Mouse (Mus musculus) layer of hippocampus, adult 9-10 months (tissue): ENCODE measurements around the gene Ankrd54.
A peak's percentile ranks its signal among the peaks of the same experiment; 100 is the strongest.
"Not testable (repeated sequence)": the region's sequence is repeated elsewhere in the genome, so short reads cannot be mapped to it uniquely, and the experiment has no call there.

Experiments used
- DNase-seq: peaks from one replicate; pipeline ENCODE4 v3.0.0; 2022; ENCODE audit warnings: low spot score

Gene Ankrd54

GRCm38 (mm10) chr15:79042721-79043491, 19.8 kb downstream of the Ankrd54 start:
- no peak for DNase-seq

DNA sequence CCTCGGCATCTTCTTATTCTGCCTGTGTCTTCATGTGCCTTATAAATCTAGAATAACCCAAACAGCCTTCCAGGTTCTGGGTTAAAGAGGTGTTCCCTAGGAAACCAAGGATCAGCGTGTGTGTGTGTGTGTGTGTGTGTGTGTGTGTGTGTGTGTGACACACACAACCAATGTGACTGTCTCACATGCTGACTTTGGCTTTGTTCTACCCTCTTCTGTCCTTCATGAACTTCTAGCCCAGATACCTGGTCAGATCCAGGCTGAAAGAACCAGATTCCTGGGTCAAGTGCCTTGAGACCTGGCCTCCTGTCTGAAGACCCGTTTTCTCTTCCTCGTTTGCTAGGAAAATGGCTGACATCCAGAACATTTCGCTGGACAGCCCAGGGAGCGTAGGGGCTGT, 21.1 kb downstream of the Ankrd54 start, which contains the start of gene Galr3:
Gene Galr3, plus strand, starts transcription at position 301 of the 400 bp plus-strand sequence.
- no peak for DNase-seq

GRCm38 (mm10) chr15:79040501-79041416, 21.9 kb downstream of the Ankrd54 start:
- DNase-seq = no peak

- no peak for DNase-seq
Observed at GRCm38 (mm10) chr15:79038853-79039252, 23.8 kb downstream of the Ankrd54 start.

DNA sequence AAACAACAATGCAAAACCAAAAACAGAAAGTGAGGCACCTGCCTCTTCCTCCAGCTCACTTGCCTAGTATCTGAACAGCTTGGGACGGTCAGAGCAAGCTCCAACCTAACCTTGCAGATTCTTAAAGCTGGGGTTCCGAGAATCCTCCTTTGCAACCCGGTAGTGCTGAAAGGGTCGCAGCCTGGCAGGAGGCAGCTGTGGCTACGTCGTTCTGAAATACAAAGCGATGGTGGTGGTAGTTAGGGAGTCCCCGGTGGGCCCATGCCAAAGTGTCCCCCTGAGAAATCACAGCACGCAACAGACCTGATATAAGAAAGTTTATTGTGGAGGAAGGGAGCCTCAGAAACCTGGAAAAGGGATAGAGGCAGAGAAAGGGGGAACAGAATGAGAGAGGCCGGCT, 24.4 kb downstream of the Ankrd54 start:
- no peak for DNase-seq

DNA sequence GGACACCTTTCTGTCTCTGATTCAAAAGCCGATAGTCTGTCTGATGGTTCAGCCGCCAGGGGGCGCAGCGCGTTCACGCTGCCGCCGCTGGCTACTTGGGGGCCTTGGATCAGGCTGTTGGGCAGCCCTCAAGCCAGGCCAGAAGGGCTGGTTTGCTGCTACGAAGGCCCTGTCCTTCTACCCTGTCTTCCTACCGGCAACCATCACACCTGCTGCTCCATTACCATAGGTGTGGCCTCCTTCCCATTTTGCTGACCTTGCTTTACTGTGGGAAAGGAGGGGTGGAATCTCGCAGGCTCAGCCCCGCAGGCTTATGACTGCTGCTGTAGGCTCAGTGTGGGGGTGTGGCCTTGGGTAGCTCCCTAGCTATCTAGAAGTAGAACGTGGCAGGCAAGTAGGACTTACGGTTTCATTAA, 24.8 kb downstream of the Ankrd54 start:
- DNase-seq = no peak

DNA sequence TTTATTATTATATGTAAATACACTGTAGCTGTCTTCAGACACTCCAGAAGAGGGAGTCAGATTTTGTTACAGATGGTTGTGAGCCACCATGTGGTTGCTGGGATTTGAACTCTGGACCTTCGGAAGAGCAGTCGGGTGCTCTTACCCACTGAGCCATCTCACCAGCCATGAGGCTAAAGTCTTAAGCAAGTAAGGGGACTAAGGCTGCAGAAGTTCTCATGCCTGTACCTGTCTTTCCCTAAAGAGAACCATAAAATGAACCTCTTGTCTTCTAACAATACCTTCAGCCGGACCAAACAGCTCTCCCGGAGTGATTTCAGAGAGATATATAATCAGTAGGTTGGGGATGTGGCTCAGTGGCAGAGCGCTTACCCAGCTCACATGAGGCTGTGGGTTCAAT, 30.8 kb downstream of the Ankrd54 start:
- not testable (repeated sequence) for DNase-seq

DNA sequence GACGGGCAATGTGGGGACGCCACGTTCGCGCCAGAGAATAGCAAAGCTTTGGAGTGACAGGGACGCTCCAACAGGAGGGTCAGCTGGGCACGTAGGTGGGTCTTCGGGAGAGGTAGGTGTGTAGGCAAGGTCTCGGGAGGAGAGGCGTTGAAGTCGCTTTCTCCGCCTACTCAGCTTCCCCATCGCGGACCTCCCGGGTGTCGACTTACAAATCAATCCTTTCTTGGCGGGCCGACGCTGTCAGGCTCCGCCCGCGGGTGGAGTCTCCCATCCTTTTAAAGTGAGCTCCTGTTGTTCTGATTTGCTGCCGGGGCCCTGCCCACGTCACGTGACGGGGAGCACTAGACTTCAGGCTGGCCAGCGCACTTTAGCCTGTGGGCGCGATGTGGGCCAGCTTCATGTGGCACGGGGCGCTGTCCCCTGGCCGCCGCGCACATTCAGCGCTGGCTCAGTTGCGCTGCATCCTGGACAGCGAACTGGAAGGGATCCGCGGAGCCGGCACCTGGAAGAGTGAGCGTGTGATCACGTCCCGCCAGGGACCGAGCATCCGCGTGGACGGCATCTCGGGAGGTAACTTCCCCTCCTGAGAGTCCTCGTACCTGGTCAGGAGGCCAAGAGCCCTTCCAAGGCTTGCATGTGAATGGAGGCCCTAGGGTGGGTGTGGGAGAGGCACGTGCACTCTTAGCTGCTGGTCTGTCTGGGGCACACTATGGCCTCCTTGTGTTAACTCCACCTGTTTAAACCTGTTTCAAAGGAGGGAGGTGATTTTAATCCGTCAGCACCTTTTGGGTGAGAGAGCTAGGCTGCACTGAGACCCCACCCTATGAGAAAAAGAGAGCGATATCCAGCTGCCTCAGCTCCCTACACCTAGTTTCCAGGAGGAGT, 31.9 kb downstream of the Ankrd54 start:
- peak; percentile 59 for DNase-seq

DNA sequence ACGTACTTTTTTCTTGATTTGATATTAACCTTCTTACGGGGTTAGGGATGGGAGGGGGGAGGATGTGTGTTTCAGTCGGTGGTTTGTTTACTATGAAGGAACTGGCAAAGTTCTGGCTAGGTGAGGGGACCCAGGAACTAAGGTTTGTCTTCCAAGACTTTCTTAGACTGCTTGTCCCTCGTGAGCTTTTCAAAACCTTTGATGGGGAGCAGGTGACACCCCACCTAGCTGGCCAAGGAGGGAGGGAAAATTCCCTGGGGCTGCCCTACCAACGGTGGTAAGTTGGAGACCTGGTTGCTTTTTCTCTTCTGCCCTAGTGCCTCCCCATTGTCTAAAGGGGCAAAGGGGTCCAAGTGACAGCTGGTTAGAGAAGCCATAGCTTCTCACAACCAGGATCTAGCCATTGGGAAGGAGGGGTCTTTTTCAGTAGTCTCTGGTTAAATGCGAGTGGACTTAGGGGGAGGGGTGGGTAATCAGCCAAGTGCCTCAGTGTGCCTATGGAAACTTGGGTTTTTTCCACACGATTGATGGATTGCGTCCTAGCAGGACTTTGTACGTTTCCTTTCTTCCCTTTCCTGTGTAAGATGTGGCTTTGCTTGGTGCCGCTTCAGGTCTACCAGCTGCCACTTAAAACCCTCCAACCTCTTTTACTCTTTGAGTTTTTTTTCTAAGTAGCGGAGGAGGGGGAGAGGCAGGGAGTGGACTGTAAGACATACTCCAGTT, 33.0 kb downstream of the Ankrd54 start:
- DNase-seq = no peak

- no peak for DNase-seq
Observed at GRCm38 (mm10) chr15:79028823-79029484, 33.7 kb downstream of the Ankrd54 start.

- DNase-seq = peak; percentile 67
Observed at GRCm38 (mm10) chr15:79028237-79028738, 34.4 kb downstream of the Ankrd54 start, which contains the start of gene H1f0. Gene H1f0 (plus strand): TSS chr15:79028450.

DNA sequence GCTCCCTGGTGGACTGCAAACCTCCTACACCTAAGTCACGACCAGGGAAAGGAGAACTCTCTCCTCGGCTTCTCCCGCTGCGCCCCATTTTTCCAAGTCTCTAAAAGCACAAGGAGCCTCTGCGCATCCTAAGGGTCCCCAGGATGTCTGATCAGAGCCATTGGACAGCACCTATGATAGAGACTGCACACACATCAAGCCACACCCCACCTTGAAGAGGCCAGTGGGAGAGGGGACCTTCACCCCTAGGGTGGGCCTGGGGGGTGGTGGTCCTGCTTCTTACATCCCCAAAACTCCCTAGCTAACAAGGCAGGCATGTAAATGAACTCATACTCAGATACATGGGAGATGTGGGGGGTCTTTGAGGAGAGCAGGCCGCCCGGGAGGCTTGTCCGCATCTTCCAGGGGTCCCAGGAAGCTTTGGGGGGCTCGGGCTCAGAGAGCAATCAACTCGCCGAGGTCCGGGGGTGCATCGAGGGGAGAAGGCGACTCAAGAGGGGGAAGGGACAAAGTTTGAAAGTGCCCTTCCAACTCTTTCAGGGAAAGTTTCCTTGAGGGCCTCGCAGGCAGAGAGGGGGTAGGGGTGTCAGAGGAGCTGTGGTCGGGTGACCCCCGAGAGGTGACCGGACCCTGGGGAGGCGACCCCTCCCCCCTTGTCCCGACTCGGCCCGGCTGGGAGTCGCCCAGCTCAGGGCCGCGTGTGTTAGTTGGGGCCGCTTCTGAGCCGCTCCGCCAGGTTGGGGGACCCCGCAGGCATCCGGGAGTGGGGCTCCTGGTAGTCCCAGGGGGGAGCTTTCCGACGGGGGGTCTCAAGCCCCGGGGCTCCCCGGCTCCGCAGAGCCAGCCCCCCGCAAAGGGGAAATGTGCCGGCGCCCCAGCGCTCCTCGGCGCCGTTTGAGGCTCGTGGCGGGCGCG, 35.1 kb downstream of the Ankrd54 start:
- no peak for DNase-seq

DNA sequence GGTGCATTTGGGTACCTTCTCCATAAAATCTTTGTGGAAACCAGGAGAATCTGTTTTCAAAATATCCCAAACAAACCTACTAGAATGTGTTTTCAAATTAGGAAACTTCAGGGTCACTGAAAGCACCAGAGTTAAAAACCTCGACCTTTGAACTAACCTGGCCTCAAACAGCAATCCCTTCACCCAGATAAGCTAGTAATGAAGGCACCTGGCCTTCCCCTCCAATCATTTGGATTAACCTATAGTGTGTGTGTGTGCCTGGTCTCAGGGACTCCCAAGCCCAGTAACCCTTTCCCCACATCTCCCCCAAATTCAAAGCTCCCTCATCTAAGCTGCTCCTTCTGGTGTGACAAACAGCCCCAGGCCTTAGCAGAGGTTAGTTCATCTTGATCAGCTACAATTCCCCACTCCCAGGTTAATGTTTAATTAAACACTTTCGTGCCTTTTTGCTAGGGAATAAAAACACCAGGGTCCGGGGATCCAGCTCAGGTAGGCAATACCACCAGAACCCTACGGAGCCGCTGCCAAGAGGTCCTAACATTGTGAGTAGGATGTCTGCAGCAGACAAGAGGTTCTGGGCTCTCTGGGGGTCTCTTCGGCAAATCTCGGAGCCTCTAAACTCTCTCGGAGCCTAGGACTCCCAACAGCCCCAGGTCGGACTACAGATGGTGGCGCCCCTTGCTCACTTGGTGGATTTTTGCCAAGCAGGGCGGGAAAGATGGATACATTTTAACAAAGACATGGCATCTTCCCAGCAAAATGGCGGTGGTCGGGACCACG, 36.0 kb downstream of the Ankrd54 start:
- DNase-seq = no peak

DNA sequence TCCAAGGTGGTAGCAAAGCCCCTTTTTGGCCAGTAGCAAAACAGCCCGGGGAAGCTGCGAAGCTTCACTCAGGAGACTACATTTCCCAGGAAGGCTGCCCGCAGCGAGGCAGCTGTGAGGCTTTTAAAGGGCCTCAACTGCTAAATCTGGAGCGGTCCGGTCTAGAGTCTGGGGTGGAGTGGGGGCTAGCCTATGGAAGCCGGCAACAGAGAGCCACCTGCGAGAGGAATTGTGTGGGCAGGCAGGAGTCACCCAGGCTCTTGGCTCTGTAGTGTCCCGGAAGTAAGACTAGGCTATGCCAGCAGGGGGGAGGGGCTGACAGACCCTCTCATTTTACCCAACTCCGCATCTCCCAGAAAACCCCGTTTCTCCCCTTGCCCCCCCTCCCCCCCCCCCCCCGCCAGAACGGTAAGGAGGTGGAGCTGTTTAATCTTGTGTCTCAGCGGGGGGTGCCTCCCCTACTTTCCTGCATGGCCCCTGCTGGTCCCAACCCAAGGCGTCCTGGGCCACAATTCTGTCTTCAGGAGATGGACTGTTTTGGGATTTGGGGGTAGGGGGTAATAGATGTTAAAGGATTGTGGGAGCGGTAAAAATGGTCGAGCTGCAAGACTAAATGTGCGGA, 36.9 kb downstream of the Ankrd54 start:
- no peak for DNase-seq

GRCm38 (mm10) chr15:79023366-79023765, 39.3 kb downstream of the Ankrd54 start:
- no peak for DNase-seq

GRCm38 (mm10) chr15:79022671-79023230, 39.9 kb downstream of the Ankrd54 start:
- DNase-seq = no peak

GRCm38 (mm10) chr15:79018886-79019285, 43.8 kb downstream of the Ankrd54 start:
- no peak for DNase-seq

- DNase-seq = no peak
Observed at GRCm38 (mm10) chr15:79018191-79018590, 44.5 kb downstream of the Ankrd54 start.
